9 mouse cellular contexts compared by ENCODE assay signal in genomic region chr14:120296231-120297006, GRCm38 (mm10). TPM values are rescaled to one million over a fixed set of nuclear protein-coding genes. Genes with fewer than 3 reads are reported as not detected.
A peak's percentile ranks its signal among the peaks of the same experiment; 100 is the strongest.
DNase-seq lines count a peak whose midpoint lies in the region; ATAC-seq lines count a peak whose summit lies in the region.
"Had no signal": no experiment of that assay in that cellular context is flagged by ENCODE, and none has a peak within 500 bp of the region (broad histone marks: within the 10 kb centered on the region; RNA-seq: fewer than 3 reads in every experiment).

No protein-coding gene starts in this region.

- intact Hi-C loops in heart, postnatal 14 days (cut with DNase I), result loop anchor here (2.0 kb wide), 1 partner anchor 18 kb away; no protein-coding TSS in a partner anchor

- WGBS in midbrain, embryonic 15.5 days, result 77% methylated on average over 17 of the region's 17 CpGs
- WGBS in midbrain, embryonic 14.5 days, result 84% methylated on average over 17 of the region's 17 CpGs
- WGBS in embryonic facial prominence, embryonic 11.5 days, result 63% methylated on average over 17 of the region's 17 CpGs
- WGBS in neural tube, embryonic 15.5 days, result 72% methylated on average over 17 of the region's 17 CpGs
- WGBS in midbrain, embryonic 13.5 days, result 82% methylated on average over 17 of the region's 17 CpGs

- H3K4me1 ChIP-seq in midbrain, embryonic 15.5 days, result peaks cover 14% of the 10 kb centered on the region
- H3K4me1 ChIP-seq in midbrain, embryonic 14.5 days (ENCODE audit: control insufficient read depth, insufficient read depth, low read length), result no peaks in the 10 kb centered on the region
- H3K4me1 ChIP-seq in embryonic facial prominence, embryonic 11.5 days (ENCODE audit: control insufficient read depth, insufficient read depth, low read length), result peaks cover 17% of the 10 kb centered on the region
- peaks cover 33% of the 10 kb centered on the region for H3K4me1 ChIP-seq in neural tube, embryonic 15.5 days
- peaks cover 22% of the 10 kb centered on the region for H3K4me1 ChIP-seq in midbrain, embryonic 13.5 days (replicated peaks)

- no peak overlapping the region for H3K27ac ChIP-seq in midbrain, embryonic 15.5 days
- no peak overlapping the region for H3K27ac ChIP-seq in midbrain, embryonic 14.5 days (replicated peaks; ENCODE audit: low read depth, low read length)
- peak overlapping the region; percentile 59; the same call in 1 of the 2 replicates for H3K27ac ChIP-seq in embryonic facial prominence, embryonic 11.5 days (replicated peaks; ENCODE audit: low read depth, low read length)
- 0 out of 2 replicates have a peak overlapping the region, but pooled peaks have one; percentile 10 for H3K27ac ChIP-seq in neural tube, embryonic 15.5 days (replicated peaks)
- no peak overlapping the region for H3K27ac ChIP-seq in midbrain, embryonic 13.5 days

- H3K4me3 ChIP-seq in midbrain, embryonic 15.5 days, result no peak overlapping the region
- no peak overlapping the region for H3K4me3 ChIP-seq in midbrain, embryonic 14.5 days (replicated peaks; ENCODE audit: low read depth, low read length)
- no peak overlapping the region for H3K4me3 ChIP-seq in embryonic facial prominence, embryonic 11.5 days (ENCODE audit: low read depth, low read length)
- no peak overlapping the region for H3K4me3 ChIP-seq in neural tube, embryonic 15.5 days (replicated peaks)
- H3K4me3 ChIP-seq in midbrain, embryonic 13.5 days (replicated peaks), result no peak overlapping the region

- H3K9ac ChIP-seq in midbrain, embryonic 15.5 days, result no peak overlapping the region
- H3K9ac ChIP-seq in midbrain, embryonic 14.5 days (replicated peaks; ENCODE audit: low read length), result no peak overlapping the region
- H3K9ac ChIP-seq in embryonic facial prominence, embryonic 11.5 days (replicated peaks; ENCODE audit: low read length), result no peak overlapping the region
- H3K9ac ChIP-seq in neural tube, embryonic 15.5 days (replicated peaks), result no peak overlapping the region
- H3K9ac ChIP-seq in midbrain, embryonic 13.5 days (replicated peaks), result no peak overlapping the region

- H3K27me3 ChIP-seq in midbrain, embryonic 15.5 days (replicated peaks), result no peaks in the 10 kb centered on the region
- H3K27me3 ChIP-seq in midbrain, embryonic 14.5 days (ENCODE audit: control insufficient read depth, insufficient read depth, low read length), result no peaks in the 10 kb centered on the region
- no peaks in the 10 kb centered on the region for H3K27me3 ChIP-seq in embryonic facial prominence, embryonic 11.5 days (ENCODE audit: control insufficient read depth, insufficient read depth, low read length)
- H3K27me3 ChIP-seq in neural tube, embryonic 15.5 days (replicated peaks), result no peaks in the 10 kb centered on the region
- no peaks in the 10 kb centered on the region for H3K27me3 ChIP-seq in midbrain, embryonic 13.5 days
- H3K27me3 ChIP-seq: megakaryocyte, embryonic 14.5 days had no signal

- peak; percentile 30; the same call in 1 of the 2 replicates for ATAC-seq in midbrain, embryonic 15.5 days (replicated peaks)
- ATAC-seq in midbrain, embryonic 14.5 days (ENCODE audit: low FRiP score, low TSS enrichment), result no peak
- no peak for ATAC-seq in embryonic facial prominence, embryonic 11.5 days (replicated peaks; ENCODE audit: insufficient number of reproducible peaks, low FRiP score, low TSS enrichment, low read depth)
- ATAC-seq in neural tube, embryonic 15.5 days (ENCODE audit: low FRiP score), result no peak
- ATAC-seq in midbrain, embryonic 13.5 days, result no peak; the same call in 1 of the 2 replicates

- no peak for DNase-seq in midbrain, embryonic 14.5 days
- no peak for DNase-seq in embryonic facial prominence, embryonic 11.5 days (ENCODE audit: low spot score)
- peak; percentile 65 to 72 for DNase-seq in heart, postnatal 14 days
- no peak for DNase-seq in embryo, embryonic 10.5 days (ENCODE audit: low spot score)
- no peak for DNase-seq in liver

- no peaks in the 10 kb centered on the region for H3K36me3 ChIP-seq in midbrain, embryonic 15.5 days (replicated peaks)
- H3K36me3 ChIP-seq in midbrain, embryonic 14.5 days (ENCODE audit: control insufficient read depth, insufficient read depth, low read length), result no peaks in the 10 kb centered on the region
- no peaks in the 10 kb centered on the region for H3K36me3 ChIP-seq in embryonic facial prominence, embryonic 11.5 days (replicated peaks; ENCODE audit: control insufficient read depth, insufficient read depth, low read depth, low read length)
- H3K36me3 ChIP-seq in neural tube, embryonic 15.5 days, result no peaks in the 10 kb centered on the region
- H3K36me3 ChIP-seq in midbrain, embryonic 13.5 days, result no peaks in the 10 kb centered on the region

- no peaks in the 10 kb centered on the region for H3K9me3 ChIP-seq in midbrain, embryonic 15.5 days
- no peaks in the 10 kb centered on the region for H3K9me3 ChIP-seq in midbrain, embryonic 14.5 days (ENCODE audit: control insufficient read depth, low read length)
- H3K9me3 ChIP-seq in embryonic facial prominence, embryonic 11.5 days (replicated peaks; ENCODE audit: control insufficient read depth, low read length), result no peaks in the 10 kb centered on the region
- no peaks in the 10 kb centered on the region for H3K9me3 ChIP-seq in neural tube, embryonic 15.5 days (replicated peaks)
- no peaks in the 10 kb centered on the region for H3K9me3 ChIP-seq in midbrain, embryonic 13.5 days
- H3K9me3 ChIP-seq: megakaryocyte, embryonic 14.5 days had no signal

- no peak overlapping the region for H3K4me2 ChIP-seq in midbrain, embryonic 15.5 days
- no peak overlapping the region for H3K4me2 ChIP-seq in midbrain, embryonic 14.5 days (ENCODE audit: low read length)
- no peak overlapping the region for H3K4me2 ChIP-seq in embryonic facial prominence, embryonic 11.5 days (ENCODE audit: low read depth, low read length)
- no peak overlapping the region for H3K4me2 ChIP-seq in neural tube, embryonic 15.5 days
- no peak overlapping the region for H3K4me2 ChIP-seq in midbrain, embryonic 13.5 days (replicated peaks)

RNA-seq across cellular contexts. Expression of gene Mbnl2, which starts 20.9 kb away (rescaled TPM):
- 20.0 and 21.2 TPM in 2 replicates for polyA plus RNA-seq in midbrain, embryonic 15.5 days (2015; fragmentation: Nextera tagmentation; extraction: Ambion mirVana)
- 13.0 and 22.5 TPM in 2 replicates for polyA plus RNA-seq in midbrain, embryonic 14.5 days (2014; fragmentation: Nextera tagmentation; extraction: Ambion mirVana)
- 74.3 and 76.0 TPM in 2 replicates for polyA plus RNA-seq in embryonic facial prominence, embryonic 11.5 days (2014; fragmentation: Nextera tagmentation; extraction: Ambion mirVana)
- total RNA-seq in heart, postnatal 14 days (2021), result 100 to 1,000 TPM; 237 to 252 TPM
- polyA plus RNA-seq in neural tube, embryonic 15.5 days (2015; fragmentation: Nextera tagmentation; extraction: Ambion mirVana), result 28.9 and 43.6 TPM in 2 replicates
- polyA plus RNA-seq in midbrain, embryonic 13.5 days (2015; fragmentation: Nextera tagmentation; extraction: Ambion mirVana), result 17.2 and 17.6 TPM in 2 replicates

Comparison
In these comparisons a context has a peak if more than half of its experiments do, and no peak if none do; other contexts are left out.
1. H3K27ac ChIP-seq: peak in embryonic facial prominence, embryonic 11.5 days (single experiment) and neural tube, embryonic 15.5 days (single experiment); none in midbrain, embryonic 15.5 days (single experiment), midbrain, embryonic 14.5 days (single experiment) and midbrain, embryonic 13.5 days (single experiment).
2. DNase-seq: peak in heart, postnatal 14 days (2 of 2); none in midbrain, embryonic 14.5 days (single experiment), embryonic facial prominence, embryonic 11.5 days (single experiment), embryo, embryonic 10.5 days (single experiment) and liver (single experiment).